7 mouse cellular contexts compared by ENCODE assay signal in genomic region chr7:90129732-90130392, GRCm38 (mm10). TPM values are rescaled to one million over a fixed set of nuclear protein-coding genes. Genes with fewer than 3 reads are reported as not detected.
DNase-seq lines count a peak whose midpoint lies in the region; ATAC-seq lines count a peak whose summit lies in the region.

Picalm (plus strand) TSS chr7:90130213.

- H3K9me3 ChIP-seq in embryonic facial prominence, embryonic 11.5 days (replicated peaks; ENCODE audit: control insufficient read depth, low read length), result no peaks in the 10 kb centered on the region
- no peaks in the 10 kb centered on the region for H3K9me3 ChIP-seq in limb, embryonic 11.5 days (ENCODE audit: control insufficient read depth, low read length)
- H3K9me3 ChIP-seq in midbrain, embryonic 14.5 days (ENCODE audit: control insufficient read depth, low read length), result no peaks in the 10 kb centered on the region

- H3K9ac ChIP-seq in embryonic facial prominence, embryonic 11.5 days (replicated peaks; ENCODE audit: low read length), result peak within 1 kb of the TSS; percentile 96
- H3K9ac ChIP-seq in limb, embryonic 11.5 days (ENCODE audit: low read length), result peak within 1 kb of the TSS; percentile 97
- peak within 1 kb of the TSS; percentile 98 for H3K9ac ChIP-seq in midbrain, embryonic 14.5 days (replicated peaks; ENCODE audit: low read length)

- no peaks in the 10 kb centered on the region for H3K4me1 ChIP-seq in embryonic facial prominence, embryonic 11.5 days (ENCODE audit: control insufficient read depth, insufficient read depth, low read length)
- peaks cover 6% of the 10 kb centered on the region; the same call in 1 of the 2 replicates for H3K4me1 ChIP-seq in limb, embryonic 11.5 days (ENCODE audit: control insufficient read depth, insufficient read depth, low read length)
- H3K4me1 ChIP-seq in midbrain, embryonic 14.5 days (ENCODE audit: control insufficient read depth, insufficient read depth, low read length), result peaks cover 21% of the 10 kb centered on the region; the same call in 1 of the 2 replicates

- DNase-seq in adrenal gland, postnatal 14 days, result peak; percentile 100
- peak; percentile 98 for DNase-seq in embryonic facial prominence, embryonic 11.5 days (ENCODE audit: low spot score)
- peak; percentile 100 for DNase-seq in heart, adult 11 months
- peak; percentile 98 for DNase-seq in kidney, adult 18-20 months
- peak; percentile 98 for DNase-seq in limb, embryonic 11.5 days (ENCODE audit: low spot score)
- peak; percentile 99 for DNase-seq in midbrain, embryonic 14.5 days
- peak; percentile 98 to 99 for DNase-seq in spleen, adult 18-20 months

- peak within 1 kb of the TSS; percentile 98 for H3K4me3 ChIP-seq in embryonic facial prominence, embryonic 11.5 days (ENCODE audit: low read depth, low read length)
- peak within 1 kb of the TSS; percentile 92 for H3K4me3 ChIP-seq in limb, embryonic 11.5 days (ENCODE audit: low read depth, low read length)
- peak within 1 kb of the TSS; percentile 96 for H3K4me3 ChIP-seq in midbrain, embryonic 14.5 days (replicated peaks; ENCODE audit: low read depth, low read length)

- under 1% methylated on average over 24 of the region's 72 CpGs for WGBS in embryonic facial prominence, embryonic 11.5 days
- WGBS in limb, embryonic 11.5 days, result under 1% methylated on average over 45 of the region's 72 CpGs
- WGBS in midbrain, embryonic 14.5 days, result under 1% methylated on average over 63 of the region's 72 CpGs

- no peaks in the 10 kb centered on the region for H3K36me3 ChIP-seq in embryonic facial prominence, embryonic 11.5 days (replicated peaks; ENCODE audit: control insufficient read depth, insufficient read depth, low read depth, low read length)
- H3K36me3 ChIP-seq in limb, embryonic 11.5 days (ENCODE audit: control insufficient read depth, insufficient read depth, low read length), result no peaks in the 10 kb centered on the region
- H3K36me3 ChIP-seq in midbrain, embryonic 14.5 days (ENCODE audit: control insufficient read depth, insufficient read depth, low read length), result no peaks in the 10 kb centered on the region

- H3K4me2 ChIP-seq in embryonic facial prominence, embryonic 11.5 days (ENCODE audit: low read depth, low read length), result peak within 1 kb of the TSS; percentile 65
- H3K4me2 ChIP-seq in limb, embryonic 11.5 days (ENCODE audit: low read depth, severe bottlenecking), result peak within 1 kb of the TSS; percentile 73
- peak within 1 kb of the TSS; percentile 88 for H3K4me2 ChIP-seq in midbrain, embryonic 14.5 days (ENCODE audit: low read length)

- no peaks in the 10 kb centered on the region for H3K27me3 ChIP-seq in embryonic facial prominence, embryonic 11.5 days (ENCODE audit: control insufficient read depth, insufficient read depth, low read length)
- no peaks in the 10 kb centered on the region for H3K27me3 ChIP-seq in limb, embryonic 11.5 days (ENCODE audit: control insufficient read depth, insufficient read depth, low read length)
- no peaks in the 10 kb centered on the region for H3K27me3 ChIP-seq in midbrain, embryonic 14.5 days (ENCODE audit: control insufficient read depth, insufficient read depth, low read length)

- H3K27ac ChIP-seq in embryonic facial prominence, embryonic 11.5 days (replicated peaks; ENCODE audit: low read depth, low read length), result peak within 1 kb of the TSS; percentile 96
- peak within 1 kb of the TSS; percentile 95 for H3K27ac ChIP-seq in limb, embryonic 11.5 days (replicated peaks; ENCODE audit: low read depth, low read length)
- H3K27ac ChIP-seq in midbrain, embryonic 14.5 days (replicated peaks; ENCODE audit: low read depth, low read length), result peak within 1 kb of the TSS; percentile 95

- ATAC-seq in embryonic facial prominence, embryonic 11.5 days (replicated peaks; ENCODE audit: insufficient number of reproducible peaks, low FRiP score, low TSS enrichment, low read depth), result peak; percentile 97
- peak; percentile 95 for ATAC-seq in limb, embryonic 11.5 days (ENCODE audit: insufficient number of reproducible peaks, low FRiP score, low TSS enrichment, low read depth)
- peak; percentile 96 for ATAC-seq in midbrain, embryonic 14.5 days (ENCODE audit: low FRiP score, low TSS enrichment)

RNA-seq across cellular contexts. Expression of gene Picalm, which starts in this region (rescaled TPM):
- total RNA-seq in adrenal gland, postnatal 14 days (2021), result 207 and 216 TPM in 2 replicates
- polyA plus RNA-seq in embryonic facial prominence, embryonic 11.5 days (2014; fragmentation: Nextera tagmentation; extraction: Ambion mirVana), result 31.6 and 32.1 TPM in 2 replicates
- 34.0 and 35.4 TPM in 2 replicates for polyA plus RNA-seq in limb, embryonic 11.5 days (2014; fragmentation: Nextera tagmentation; extraction: Ambion mirVana)
- 53.0 and 56.3 TPM in 2 replicates for polyA plus RNA-seq in midbrain, embryonic 14.5 days (2014; fragmentation: Nextera tagmentation; extraction: Ambion mirVana)

Comparison
In these comparisons a context has a peak if more than half of its experiments do, and no peak if none do; other contexts are left out.
1. Peak in every context shown above with its lines: DNase-seq, ATAC-seq, H3K4me3 ChIP-seq and H3K27ac ChIP-seq.